Mouse (Mus musculus) ES-CJ7 (cell line): Measurements from ENCODE around the gene Grin3b.

Source experiments
- DNase-seq: peaks from one replicate; pipeline ENCODE4 v3.0.0; 2011; ENCODE audit warnings: low read depth, low spot score

Grin3b gene

DNA sequence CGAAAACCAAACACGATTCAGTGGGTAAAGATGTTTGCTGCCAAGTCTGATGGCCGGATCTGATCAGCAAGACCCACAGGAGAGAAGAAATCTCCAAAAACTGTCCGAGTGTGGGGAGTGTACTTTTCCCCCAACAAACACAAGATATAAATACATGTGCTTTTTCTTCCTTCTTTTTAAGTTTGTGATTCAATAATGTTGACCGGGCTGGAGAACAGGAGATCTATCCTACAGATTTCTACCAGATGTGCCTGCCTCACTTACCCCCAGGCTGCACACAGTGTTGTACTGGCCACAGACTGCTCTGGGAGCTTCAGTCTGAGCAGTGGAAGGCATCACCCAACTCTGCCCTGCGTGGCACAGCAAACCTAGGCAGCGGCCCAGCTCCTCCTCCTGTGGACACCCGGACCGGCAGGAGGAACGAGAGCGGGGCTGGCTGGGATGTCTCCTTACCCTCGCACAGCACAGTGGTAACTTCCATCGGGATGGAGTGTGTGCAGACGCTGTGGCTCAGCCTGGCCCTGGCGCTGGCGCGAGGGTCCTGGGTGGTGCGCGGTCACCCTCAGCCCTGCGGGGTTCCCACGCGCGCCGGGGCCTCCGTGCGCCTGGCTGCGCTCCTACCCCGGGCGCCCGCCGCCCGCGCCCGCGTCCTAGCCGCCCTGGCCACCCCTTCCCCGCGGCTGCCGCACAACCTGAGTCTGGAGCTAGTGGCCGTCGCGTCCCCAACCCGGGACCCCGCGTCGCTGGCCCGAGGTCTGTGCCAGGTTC lies at the start of gene Grin3b:
Gene Grin3b, plus strand, starts transcription at position 301 of the 768 bp plus-strand sequence.
- DNase-seq: no peak

DNA sequence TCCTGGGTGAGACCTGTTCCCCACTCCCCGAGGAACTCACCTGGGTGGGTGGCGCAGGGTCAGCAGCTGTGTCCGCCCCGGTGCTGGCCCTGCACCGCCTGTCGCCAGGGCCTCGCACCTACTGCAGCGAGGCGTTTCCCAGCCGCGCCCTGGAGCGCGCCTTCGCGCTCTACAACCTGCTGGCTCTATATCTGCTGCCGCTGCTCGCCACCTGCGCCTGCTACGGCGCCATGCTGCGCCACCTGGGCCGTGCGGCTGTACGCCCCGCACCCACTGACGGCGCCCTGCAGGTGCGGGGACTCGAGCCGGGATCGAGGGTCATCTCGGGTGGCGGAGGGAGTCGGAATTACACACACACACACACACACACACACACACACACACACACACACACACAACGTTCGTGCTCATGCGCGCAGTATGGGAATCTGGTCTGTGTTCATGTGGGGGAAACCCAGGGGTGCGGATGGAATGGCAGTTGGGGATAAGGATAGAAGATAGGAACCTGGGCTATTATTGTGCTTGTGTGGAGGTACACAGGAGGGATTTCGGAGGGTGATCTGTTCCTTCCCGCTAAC lies 49.5 kb upstream of the Grin3b start, which contains the start of gene R3hdm4:
Gene R3hdm4, minus strand, starts transcription at position 251 of the 578 bp plus-strand sequence.
- DNase-seq: peak; percentile 33

DNA sequence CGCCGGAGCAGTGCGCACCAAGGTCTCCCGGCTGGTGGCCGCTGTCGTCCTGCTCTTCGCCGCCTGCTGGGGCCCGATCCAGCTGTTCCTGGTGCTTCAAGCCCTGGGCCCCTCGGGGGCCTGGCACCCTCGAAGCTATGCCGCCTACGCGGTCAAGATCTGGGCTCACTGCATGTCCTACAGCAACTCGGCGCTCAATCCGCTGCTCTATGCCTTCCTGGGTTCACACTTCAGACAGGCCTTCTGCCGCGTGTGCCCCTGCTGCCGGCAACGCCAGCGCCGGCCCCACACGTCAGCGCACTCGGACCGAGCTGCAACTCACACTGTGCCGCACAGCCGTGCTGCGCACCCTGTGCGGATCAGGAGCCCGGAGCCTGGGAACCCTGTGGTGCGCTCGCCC lies 48.9 kb upstream of the Grin3b start:
- peak; percentile 32 for DNase-seq

DNA sequence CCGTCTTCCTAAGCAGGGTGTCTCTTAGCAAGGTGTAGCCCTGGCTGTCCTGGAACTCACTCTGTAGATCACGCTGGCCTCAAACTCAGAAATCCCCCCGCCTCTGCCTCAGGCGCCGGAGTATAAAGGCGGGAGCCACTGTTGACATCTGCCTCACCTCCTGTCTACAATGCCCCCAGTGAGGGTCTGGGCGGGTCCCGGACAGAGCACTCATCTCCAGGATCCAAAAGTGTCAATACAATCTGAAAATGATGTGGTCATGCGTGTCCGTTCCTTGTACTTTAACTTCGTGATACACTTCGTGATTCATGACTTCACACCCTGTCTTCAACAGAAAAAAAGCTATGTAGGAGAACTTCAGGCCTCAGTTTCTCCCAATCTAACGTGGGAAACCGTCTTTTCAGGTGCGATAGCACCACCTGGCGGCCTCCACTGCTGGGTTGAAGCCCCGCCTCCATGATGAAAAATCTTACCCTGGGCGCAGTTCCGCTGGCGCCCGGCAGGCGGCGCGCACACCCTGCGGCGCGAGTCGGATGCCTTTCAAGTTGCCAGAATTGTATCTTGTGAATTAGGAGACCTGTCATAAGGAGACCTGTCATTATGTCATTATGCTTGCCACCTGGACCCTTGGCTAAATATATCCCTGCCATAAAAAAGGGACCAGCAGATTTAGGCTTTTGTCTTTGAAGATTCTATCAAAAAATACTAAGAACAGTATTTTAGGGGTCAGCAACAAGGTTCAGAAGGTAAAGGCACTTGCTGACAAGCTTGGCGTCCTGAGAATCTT lies 45.3 kb upstream of the Grin3b start:
- peak; percentile 84 for DNase-seq

DNA sequence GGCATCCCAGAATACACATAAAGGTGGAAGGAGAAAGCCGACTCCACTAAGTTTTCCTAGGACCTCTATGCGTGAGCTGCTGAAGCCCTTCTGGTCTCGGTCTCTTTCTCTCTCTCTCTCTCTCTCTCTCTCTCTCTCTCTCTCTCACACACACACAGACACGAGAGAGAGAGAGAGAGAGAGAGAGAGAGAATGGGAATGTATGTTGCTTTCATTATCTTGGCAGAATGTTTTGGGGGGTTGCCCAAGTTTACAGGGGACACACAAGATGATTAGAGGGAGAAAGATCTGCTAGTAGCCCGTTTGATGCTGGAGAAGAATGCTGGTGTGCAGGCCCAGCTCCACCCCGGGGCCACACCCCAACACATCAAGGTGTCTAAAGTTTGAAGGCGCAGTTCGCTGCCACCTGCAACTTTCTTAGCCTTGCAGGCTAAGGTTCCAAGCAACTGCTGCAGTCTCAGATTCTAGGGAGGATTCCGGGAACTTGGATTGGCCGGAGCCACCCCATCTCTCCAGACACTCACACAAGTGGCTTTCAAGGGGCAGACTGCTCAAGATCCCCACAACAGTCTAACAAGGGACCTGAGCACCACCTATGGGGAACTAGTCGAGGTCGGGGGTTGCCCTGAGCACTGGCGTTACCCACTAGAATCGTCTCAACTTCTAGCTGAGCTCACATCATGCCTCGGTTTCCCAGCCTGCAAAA lies 44.6 kb upstream of the Grin3b start:
- no peak for DNase-seq

DNA sequence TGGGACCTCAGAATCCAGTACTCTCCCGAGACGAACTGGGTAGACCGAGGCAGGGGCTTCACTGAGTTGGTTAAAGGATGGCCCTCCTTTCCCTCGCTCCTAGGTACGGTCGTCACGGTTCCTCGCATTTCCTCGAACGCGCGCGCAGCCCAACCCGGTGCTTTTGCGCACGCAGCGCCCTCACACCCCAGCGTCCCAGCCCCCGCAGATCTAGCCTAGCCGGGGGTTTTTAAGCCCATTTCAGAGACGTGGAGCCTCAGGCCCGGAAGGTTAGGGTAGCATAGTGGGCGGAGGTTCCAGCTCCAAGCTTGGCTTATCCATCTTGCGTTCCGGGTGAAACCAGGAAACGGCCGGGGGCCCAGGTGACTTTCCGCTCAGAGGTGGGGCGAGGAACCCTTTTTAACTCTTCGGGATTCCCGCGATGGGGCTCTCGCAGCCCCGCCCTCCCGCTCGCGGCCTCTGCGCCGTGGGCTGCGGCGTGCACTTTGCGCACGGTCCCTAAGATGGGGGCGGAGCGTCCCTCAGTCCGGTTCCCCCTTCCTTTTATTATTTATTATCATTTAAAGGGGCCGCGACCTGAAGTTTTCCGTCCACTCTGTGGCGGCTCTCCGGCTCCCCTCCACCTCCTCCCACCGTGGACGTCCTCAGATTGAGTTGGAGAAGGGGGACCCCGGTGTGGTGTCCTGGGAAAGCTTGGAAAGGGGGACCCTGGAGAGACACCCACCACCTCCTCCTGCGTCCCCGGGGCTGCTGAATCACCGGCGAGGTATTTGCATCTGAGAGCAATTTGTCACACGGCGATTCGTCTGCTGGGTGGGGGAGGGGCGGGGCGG lies 43.8 kb upstream of the Grin3b start, which contains the start of gene Arid3a:
Gene Arid3a, plus strand, starts transcription at position 553 of the 833 bp plus-strand sequence.
- DNase-seq: peak; percentile 96

DNA sequence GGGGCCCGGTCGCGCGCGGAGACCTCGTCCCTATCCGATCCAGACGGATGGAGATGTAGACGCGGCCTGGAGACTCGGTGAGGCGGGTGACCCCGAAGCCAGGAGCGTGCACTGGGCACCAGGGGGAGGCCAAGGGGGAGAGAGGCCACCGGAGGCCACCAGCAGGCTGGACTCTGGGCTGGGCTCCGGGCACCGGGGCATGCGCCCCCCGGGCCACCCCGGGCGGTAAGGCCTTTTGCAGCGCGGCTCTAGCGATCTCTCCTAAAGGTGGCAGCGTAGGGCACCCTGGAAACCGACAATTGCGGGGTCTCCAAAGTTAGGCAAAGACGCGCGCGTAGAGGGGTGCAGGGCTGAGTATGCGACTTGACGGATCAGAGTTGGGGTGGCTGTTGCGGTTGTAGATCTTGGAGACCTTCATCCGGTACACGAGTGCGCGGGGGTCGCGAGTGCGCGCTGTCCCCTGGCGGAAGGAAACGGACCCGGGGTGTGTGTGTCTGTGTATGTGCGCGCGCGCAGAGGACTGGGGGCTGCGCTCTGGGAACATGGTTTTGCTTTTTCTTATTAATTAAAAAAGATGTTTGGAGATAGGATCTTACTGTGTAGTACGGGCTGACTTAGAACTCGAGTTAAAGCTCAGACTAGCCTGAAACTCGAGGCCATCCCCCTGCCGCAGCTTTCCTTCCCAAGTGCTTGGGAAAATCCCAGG lies 43.0 kb upstream of the Grin3b start:
- DNase-seq: peak; percentile 39

DNA sequence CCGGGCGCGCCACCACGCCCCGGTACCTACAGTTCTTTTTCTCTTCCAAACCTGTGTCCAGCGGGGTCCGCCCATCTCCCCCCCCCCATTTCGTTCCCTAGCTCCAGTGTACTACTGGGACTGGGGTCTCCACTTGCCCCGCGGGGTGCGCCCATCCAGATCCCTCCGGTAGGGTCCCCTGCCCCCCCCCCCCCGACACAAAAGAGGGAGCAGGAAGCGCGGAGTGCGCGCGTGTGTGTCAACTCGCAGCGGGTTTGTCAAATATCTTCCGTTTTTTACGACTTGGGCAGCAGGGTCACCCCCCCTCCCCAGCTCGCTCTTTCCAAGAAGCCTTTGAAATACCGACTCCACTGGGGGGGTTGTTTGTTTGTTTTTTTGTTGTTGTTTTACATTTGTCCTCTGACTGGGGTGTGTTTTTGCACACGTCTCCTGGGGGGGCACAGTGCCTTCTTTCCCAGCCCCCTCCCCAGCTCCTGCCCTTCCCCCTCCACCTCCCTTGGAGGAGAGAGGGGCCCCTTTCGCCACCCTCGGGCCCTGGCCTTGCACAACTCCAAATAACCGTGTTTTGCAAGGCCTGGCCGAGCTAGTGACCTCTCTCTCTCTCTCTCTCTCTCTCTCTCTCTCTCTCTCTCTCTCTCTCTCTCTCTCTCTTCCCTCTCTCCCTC lies 42.4 kb upstream of the Grin3b start:
- DNase-seq: no peak

DNA sequence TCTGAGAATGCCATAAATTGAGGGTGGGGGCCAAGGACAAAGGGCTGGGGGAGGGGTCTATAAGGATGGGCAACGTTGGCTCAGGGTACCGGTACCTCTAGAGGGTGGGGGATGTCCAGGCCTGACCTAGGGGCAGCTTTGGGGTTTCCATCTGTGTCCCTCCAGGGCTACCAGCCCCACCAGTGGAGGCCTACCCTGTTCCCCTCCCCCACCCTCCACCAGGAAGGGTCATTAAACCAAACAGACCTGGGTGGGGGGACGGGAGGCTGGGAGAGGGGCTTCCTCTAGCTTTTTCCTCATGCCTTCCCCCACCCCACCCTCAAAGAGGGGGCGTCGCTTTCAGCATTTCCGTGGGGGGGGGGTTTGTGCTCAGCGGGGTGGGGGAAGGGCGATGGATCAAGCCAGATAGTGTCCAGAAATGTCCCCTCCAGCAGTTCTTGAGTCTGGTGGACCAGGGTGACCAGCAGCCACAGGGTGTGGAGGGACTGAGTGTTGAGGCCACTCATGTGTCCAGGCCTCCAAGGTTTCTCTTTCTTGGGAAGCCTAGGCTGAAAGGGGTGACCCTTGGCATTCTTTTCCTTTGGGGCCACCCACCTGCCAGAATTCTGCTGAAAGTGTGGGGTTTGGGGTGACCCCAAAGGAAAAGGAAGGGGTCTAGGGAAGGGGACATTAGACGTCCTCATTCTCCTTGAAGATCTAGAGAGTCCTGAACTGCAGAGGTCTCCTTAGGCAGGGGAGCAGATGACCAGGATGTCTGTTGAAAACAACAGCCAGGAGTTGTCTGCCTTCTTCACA lies 41.4 kb upstream of the Grin3b start:
- no peak for DNase-seq

DNA sequence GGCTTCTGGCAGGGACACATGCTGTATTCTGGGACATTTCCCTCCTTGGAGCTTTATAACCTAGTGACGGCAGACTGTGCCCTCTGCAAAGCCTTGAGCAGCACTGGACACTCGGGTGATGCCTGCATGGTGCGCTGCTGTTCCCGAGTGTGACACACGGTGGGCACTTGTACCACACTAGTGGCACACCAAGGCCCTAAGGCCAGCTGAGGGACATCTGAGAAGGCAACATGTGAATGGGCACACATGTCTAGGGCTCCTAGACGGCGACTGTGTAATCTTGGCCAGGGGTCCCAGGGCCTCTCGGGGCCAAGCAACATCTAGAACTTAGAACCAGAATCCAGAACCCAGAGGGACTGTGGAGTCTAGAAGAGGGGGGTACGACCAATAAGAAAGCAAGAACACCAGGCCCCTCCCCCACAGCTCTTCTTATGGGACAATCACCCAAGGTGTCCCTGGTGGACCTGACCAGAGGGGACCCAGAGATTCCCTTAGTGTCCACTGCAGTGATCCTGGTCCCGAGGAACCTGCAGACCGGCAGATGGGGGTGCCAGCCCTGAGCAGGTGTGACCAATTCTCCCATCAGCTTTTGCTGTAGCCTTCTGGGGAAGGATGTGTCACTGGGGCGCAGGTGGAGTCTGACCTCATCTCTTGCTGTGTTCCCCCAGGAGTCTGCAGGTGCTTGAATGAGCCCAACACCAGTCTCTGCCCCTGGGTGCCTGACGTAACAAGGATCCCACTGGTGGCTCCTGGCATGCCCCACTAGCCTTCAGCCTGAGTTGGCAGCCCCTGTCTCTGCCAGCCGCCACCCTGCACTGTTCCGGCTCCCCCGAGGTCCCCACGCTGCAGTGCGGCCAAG lies 40.3 kb upstream of the Grin3b start:
- DNase-seq: no peak

DNA sequence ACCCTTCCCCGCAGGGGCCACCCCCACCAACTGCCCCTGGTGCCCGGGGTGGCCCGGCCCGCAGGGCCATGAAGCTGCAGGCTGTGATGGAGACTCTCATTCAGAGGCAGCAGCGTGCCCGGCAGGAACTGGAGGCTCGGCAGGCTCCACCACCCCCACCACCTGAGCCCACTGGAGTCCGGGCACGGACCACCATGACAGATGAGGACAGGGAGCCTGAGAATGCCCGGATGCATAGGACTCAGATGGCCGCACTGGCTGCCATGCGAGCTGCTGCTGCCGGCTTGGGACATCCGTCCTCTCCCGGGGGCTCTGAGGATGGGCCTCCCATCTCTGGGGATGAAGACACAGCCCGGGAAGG lies 39.7 kb upstream of the Grin3b start:
- no peak for DNase-seq

DNA sequence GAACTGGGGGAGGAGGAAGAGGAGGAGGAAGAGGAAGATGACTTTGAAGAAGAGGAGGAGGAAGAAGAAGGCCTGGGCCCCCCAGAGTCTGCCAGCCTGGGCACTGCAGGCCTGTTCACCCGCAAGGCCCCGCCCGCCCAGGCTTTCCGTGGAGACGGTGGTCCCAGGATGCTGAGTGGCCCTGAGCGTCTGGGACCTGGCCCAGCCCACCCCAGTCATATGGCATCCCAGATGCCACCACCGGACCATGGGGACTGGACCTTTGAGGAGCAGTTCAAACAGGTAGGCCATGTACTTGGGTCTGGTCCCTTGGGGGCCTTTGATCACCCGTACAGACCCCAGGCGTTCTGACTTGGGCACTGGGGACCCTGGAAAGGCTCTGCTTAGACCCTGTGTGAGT lies 38.7 kb upstream of the Grin3b start:
- DNase-seq: no peak

DNA sequence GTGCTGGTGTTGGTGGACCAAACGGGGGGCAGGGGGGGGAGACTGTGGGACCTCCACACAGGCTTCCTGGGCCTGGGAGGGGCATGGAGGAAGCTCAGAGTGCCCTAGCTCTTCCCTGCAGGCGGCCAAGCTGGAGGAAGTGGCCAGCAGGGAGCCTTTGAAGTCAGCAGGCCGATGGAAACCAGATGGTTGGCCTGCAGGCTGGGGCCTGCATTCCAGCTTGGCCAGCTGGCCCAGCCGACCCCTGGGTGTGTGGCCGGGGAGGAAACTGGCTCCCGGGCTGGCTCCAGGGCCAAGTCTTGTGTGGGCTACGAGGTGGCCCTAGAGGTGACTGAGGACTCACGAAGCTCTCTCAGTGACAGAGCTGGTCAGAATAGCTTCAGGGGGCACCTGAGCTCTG lies 37.8 kb upstream of the Grin3b start:
- DNase-seq: no peak

DNA sequence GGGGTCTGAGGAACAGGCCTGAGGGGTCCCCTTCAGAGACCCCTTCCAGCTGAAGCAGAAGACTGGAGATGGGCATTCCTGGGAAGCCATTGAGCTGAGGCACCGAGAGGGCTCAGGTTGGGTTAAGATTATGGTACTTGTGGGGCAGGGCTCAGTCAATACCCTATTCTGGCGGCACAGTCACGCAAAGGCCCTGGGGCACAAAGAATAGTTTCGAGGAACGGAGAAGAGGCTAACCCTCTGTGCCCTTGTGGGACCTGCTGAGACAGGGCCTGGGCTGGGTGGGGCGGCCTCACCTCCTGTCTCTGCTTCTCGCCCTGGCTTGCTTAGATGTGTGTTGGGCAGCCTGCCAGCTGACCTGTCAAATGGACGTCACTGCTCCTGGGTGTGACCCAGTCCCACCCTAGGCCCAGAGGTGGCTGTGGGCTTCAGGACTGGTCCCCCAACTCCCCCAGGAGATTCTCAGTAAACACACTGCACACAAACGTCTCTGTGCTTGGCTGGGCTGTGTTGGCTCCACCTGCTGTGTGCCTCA lies 37.3 kb upstream of the Grin3b start:
- DNase-seq: no peak

DNA sequence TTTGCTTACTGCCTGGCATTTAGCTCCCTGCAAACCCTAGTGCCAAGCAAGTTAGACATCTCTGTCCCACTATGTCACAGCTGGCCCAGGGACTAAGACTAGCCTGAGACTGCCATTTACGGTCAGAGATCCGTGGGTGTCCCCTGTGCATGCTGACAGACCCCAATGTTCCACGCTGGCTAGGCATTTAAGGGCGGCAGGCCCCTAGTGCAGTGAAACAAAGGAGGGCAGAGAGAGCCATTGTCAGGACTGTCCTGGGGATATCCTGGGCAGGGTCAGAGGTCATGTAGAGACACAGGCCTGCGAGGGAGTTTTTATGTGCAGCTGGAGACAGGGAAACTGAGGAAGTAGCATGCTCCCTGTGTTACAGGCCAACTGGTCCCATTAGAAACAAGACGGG lies 36.7 kb upstream of the Grin3b start:
- DNase-seq: no peak

DNA sequence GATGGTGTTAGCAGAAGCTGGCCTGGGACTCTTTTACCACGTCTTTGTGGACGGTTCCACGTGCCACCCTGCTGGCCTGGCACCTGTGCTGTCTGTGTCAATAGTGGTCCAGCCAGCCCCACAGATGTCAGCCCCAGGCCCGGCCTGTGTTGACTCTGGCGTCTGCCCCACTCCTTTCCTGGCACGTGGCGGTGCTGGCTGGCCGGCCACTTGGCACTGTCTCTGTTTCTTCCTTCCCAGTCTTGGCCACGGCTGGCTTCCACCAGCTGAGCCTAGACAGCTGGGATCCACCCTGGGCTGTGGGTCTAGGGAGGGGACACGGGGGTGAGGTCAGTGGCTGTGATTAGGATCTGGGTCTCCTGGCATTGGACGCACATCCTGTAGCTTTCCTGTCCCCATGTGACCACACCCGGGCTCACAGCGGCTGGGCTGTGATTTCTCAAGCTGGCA lies 36.2 kb upstream of the Grin3b start:
- DNase-seq: no peak

DNA sequence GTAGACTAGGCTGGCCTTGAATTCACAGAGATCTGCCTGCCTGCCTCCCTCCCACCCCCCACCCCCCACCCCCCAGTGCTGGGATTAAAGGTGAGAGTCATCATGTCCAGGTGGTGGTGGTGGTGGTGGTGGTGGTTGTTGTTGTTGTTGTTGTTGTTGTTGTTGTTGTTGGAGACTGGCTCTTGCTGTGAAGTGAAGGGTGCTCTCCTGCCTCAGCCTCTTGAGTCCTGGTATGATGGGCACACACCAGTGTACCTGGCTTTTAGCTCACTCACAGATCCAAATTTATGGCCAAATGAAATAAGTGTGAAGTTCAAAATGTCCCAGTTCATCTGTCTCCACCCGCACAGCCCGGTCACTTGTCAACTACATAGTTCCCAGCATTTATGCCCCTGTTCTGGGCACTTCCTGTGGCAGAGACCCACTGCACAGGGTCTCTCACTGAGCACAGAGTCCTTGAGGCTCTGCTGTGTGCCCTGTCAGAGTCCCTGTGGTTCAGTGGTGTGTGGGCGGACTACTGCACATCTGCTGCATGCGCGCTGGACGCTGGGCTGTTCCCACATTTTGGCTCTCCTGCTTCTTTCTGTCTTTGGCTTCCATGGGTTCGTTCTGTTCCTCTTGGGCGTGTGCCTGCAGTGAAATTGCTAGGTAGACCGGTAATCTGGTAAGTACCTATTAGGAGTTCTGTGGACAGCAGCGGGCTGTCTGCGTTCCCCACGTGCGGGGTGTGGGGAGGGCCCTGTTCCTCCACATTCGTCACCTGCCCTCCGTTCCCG lies 35.5 kb upstream of the Grin3b start:
- no peak for DNase-seq
